Mouse (Mus musculus) limb, embryonic 14.5 days (tissue): ENCODE data around the gene Pgbd5. TPM values are rescaled to one million over a fixed set of nuclear protein-coding genes. Genes with fewer than 3 reads are reported as not detected.

Experiments used
- ATAC-seq: fragments of 200-750 bp; cut with Nextera tagmentation; 2 replicates; pipeline ENCODE4 v1.8.0; 2017; ENCODE audit warnings: low read depth, moderate number of reproducible peaks, moderate TSS enrichment; ENCODE audit not compliant: low FRiP score
- DNase-seq: peaks from one replicate; pipeline ENCODE4 v3.0.0-alpha.2; 2015; ENCODE audit warnings: low spot score
- H3K27ac ChIP-seq: fragments of 300-500 bp; sonication (generic); replicated peaks from 2 replicates; pipeline ENCODE4 v1.5.1; 2014; ENCODE audit warnings: low read depth, mild to moderate bottlenecking, low read length, moderate library complexity, mixed read lengths
- H3K27me3 ChIP-seq: fragments of 300-500 bp; sonication (generic); 2 replicates; pipeline ENCODE4 v1.6.1; 2014; ENCODE audit warnings: low read length, mixed read lengths; ENCODE audit not compliant: control insufficient read depth, insufficient read depth
- H3K36me3 ChIP-seq: fragments of 300-500 bp; sonication (generic); 2 replicates; pipeline ENCODE4 v1.6.1; 2014; ENCODE audit warnings: mild to moderate bottlenecking, low read length, moderate library complexity, mixed read lengths; ENCODE audit not compliant: control insufficient read depth, insufficient read depth
- H3K4me1 ChIP-seq: fragments of 300-500 bp; sonication (generic); 2 replicates; pipeline ENCODE4 v1.6.1; 2014; ENCODE audit warnings: antibody characterized with exemption, low read length, mixed read lengths; ENCODE audit not compliant: control insufficient read depth, insufficient read depth
- H3K4me2 ChIP-seq: fragments of 300-500 bp; sonication (generic); replicated peaks from 2 replicates; pipeline ENCODE4 v1.6.1; 2014; ENCODE audit warnings: low read depth, mild to moderate bottlenecking, low read length, moderate library complexity; ENCODE audit not compliant: severe bottlenecking
- H3K4me3 ChIP-seq: fragments of 300-500 bp; sonication (generic); replicated peaks from 2 replicates; pipeline ENCODE4 v1.5.1; 2014; ENCODE audit warnings: low read length
- H3K9ac ChIP-seq: fragments of 300-500 bp; sonication (generic); 2 replicates; pipeline ENCODE4 v1.6.1; 2014; ENCODE audit warnings: mild to moderate bottlenecking, low read depth, low read length, moderate library complexity; ENCODE audit not compliant: severe bottlenecking
- H3K9me3 ChIP-seq: fragments of 300-500 bp; sonication (generic); 2 replicates; pipeline ENCODE4 v1.6.1; 2016; ENCODE audit warnings: low read length; ENCODE audit not compliant: control insufficient read depth
- POLR2A ChIP-seq: fragments of 200-500 bp; IDR thresholded peaks from 2 replicates; pipeline ENCODE4 v1.8.0; 2012; ENCODE audit warnings: inconsistent platforms, mild to moderate bottlenecking, moderate library complexity, borderline replicate concordance; ENCODE audit not compliant: insufficient read depth, insufficient read length; ENCODE audit errors: extremely low read depth
- WGBS: fragments of 180-500 bp; shearing (Covaris S2); extraction: QIAGEN DNeasy Blood & Tissue Kit; methylation state at CpG from one replicate; pipeline ENCODE4 v1.1.7; 2014; 5-methylcytosine and 5-hydroxymethylcytosine counted together
- polyA plus RNA-seq, 2 experiments: library from polyadenylated mRNA; depleted of rRNA in 1 of 2; stranded (reverse) in 1 of 2; unstranded in 1 of 2; fragments of >200 nt; fragmentation: Nextera tagmentation in 1 of 2; extraction: Ambion mirVana in 1 of 2; gene quantifications; 2 replicates each; pipeline versions ENCODE4 v1.2.1 to v1.2.3; 2012 to 2014

The Pgbd5 gene
- polyA plus RNA-seq, 2 experiments: 3.9 to 8.0 TPM

GRCm38 (mm10) chr8:124379289-124379688 is 60.2 kb downstream of the Pgbd5 start:
- no peaks in the 10 kb centered on the region for H3K9me3 ChIP-seq
- H3K27ac ChIP-seq: no peak overlapping the region
- H3K36me3 ChIP-seq: no peaks in the 10 kb centered on the region
- ATAC-seq: no peak
- DNase-seq: no peak
- no peak overlapping the region for H3K4me3 ChIP-seq
- 68% methylated on average over 6 of the region's 6 CpGs for WGBS
- no peaks in the 10 kb centered on the region for H3K4me1 ChIP-seq
- no peak overlapping the region for H3K4me2 ChIP-seq
- H3K9ac ChIP-seq: no peak overlapping the region
- H3K27me3 ChIP-seq: no peaks in the 10 kb centered on the region
- TF ChIP-seq POLR2A: no peak

- H3K9ac ChIP-seq: no peak overlapping the region
- no peak for ATAC-seq
- H3K27me3 ChIP-seq: no peaks in the 10 kb centered on the region
- no peak for DNase-seq
- no peaks in the 10 kb centered on the region for H3K4me1 ChIP-seq
- no peak overlapping the region for H3K4me2 ChIP-seq
- no peak overlapping the region for H3K4me3 ChIP-seq
- H3K9me3 ChIP-seq: no peaks in the 10 kb centered on the region
- no peak overlapping the region for H3K27ac ChIP-seq
- no peaks in the 10 kb centered on the region for H3K36me3 ChIP-seq
- 92% methylated on average over 12 of the region's 12 CpGs for WGBS
- TF ChIP-seq POLR2A: no peak
Measured at GRCm38 (mm10) chr8:124376406-124376805, 63.1 kb downstream of the Pgbd5 start.

GRCm38 (mm10) chr8:124375727-124376126 is 63.7 kb downstream of the Pgbd5 start:
- no peaks in the 10 kb centered on the region for H3K9me3 ChIP-seq
- H3K27ac ChIP-seq: no peak overlapping the region
- no peaks in the 10 kb centered on the region for H3K27me3 ChIP-seq
- DNase-seq (no peak), ATAC-seq (no peak)
- no peak overlapping the region for H3K9ac ChIP-seq
- H3K4me1 ChIP-seq: no peaks in the 10 kb centered on the region
- H3K36me3 ChIP-seq: no peaks in the 10 kb centered on the region
- H3K4me2 ChIP-seq: no peak overlapping the region
- no peak overlapping the region for H3K4me3 ChIP-seq
- TF ChIP-seq POLR2A: no peak
- 80% methylated on average over 9 of the region's 9 CpGs for WGBS

- no peak for ATAC-seq
Measured at GRCm38 (mm10) chr8:124375168-124375567, 64.3 kb downstream of the Pgbd5 start.

GRCm38 (mm10) chr8:124373753-124374152 is 65.7 kb downstream of the Pgbd5 start:
- no peaks in the 10 kb centered on the region for H3K36me3 ChIP-seq
- H3K27ac ChIP-seq: no peak overlapping the region
- H3K9ac ChIP-seq: no peak overlapping the region
- ATAC-seq (no peak), DNase-seq (no peak)
- no peaks in the 10 kb centered on the region for H3K4me1 ChIP-seq
- no peak for TF ChIP-seq POLR2A
- no peaks in the 10 kb centered on the region for H3K9me3 ChIP-seq
- H3K27me3 ChIP-seq: no peaks in the 10 kb centered on the region
- no peak overlapping the region for H3K4me3 ChIP-seq
- no peak overlapping the region for H3K4me2 ChIP-seq
- WGBS: 86% methylated on average over 5 of the region's 5 CpGs

More at GRCm38 (mm10) chr8:124375168-124375567, 64.3 kb downstream of the Pgbd5 start:
- TF ChIP-seq POLR2A: no peak
- no peak overlapping the region for H3K9ac ChIP-seq
- H3K27me3 ChIP-seq: no peaks in the 10 kb centered on the region
- 74% methylated on average over 6 of the region's 6 CpGs for WGBS
- no peaks in the 10 kb centered on the region for H3K4me1 ChIP-seq
- H3K9me3 ChIP-seq: no peaks in the 10 kb centered on the region
- H3K4me3 ChIP-seq: no peak overlapping the region
- no peak overlapping the region for H3K4me2 ChIP-seq
- no peak overlapping the region for H3K27ac ChIP-seq
- no peak for DNase-seq
- no peaks in the 10 kb centered on the region for H3K36me3 ChIP-seq
